Mouse (Mus musculus): ENCODE data around the gene Cyp11a1. TPM values are rescaled to one million over a fixed set of nuclear protein-coding genes. Genes with fewer than 3 reads are reported as not detected.

The Cyp11a1 gene
- polyA plus RNA-seq (2015; fragmentation: Nextera tagmentation; extraction: Ambion mirVana): 1.5 and 7.6 TPM in 2 replicates

- 80% methylated on average over 16 of the region's 16 CpGs for WGBS
- Histone ChIP-seq H3K9ac (ENCODE audit: low read length) (no peak within 1 kb of the TSS), H3K4me2 (ENCODE audit: low read depth, low read length) (no peak within 1 kb of the TSS), H3K4me3 (replicated peaks; ENCODE audit: low read length) (no peak within 1 kb of the TSS), H3K36me3 (ENCODE audit: control insufficient read depth, insufficient read depth, low read length) (no peaks in the 10 kb centered on the region), H3K27ac (ENCODE audit: low read length) (no peak within 1 kb of the TSS), H3K27me3 (ENCODE audit: control insufficient read depth, insufficient read depth, low read length) (no peaks in the 10 kb centered on the region), H3K4me1 (ENCODE audit: control insufficient read depth, insufficient read depth, low read length) (no peaks in the 10 kb centered on the region), H3K9me3 (replicated peaks; ENCODE audit: control insufficient read depth, low read length) (no peaks in the 10 kb centered on the region)
- no peak for ATAC-seq (ENCODE audit: insufficient read depth, low FRiP score)
Observed at GRCm38 (mm10) chr9:58005753-58006461, at the start of gene Cyp11a1. Cyp11a1 (plus strand) TSS chr9:58006411.

GRCm38 (mm10) chr9:57956838-57957236 is 49.4 kb upstream of the Cyp11a1 start:
- no peaks in the 10 kb centered on the region for H3K36me3 ChIP-seq (ENCODE audit: control insufficient read depth, insufficient read depth, low read length)
- H3K4me1 ChIP-seq (ENCODE audit: control insufficient read depth, insufficient read depth, low read length): peaks cover 7% of the 10 kb centered on the region; the same call in 1 of the 2 replicates
- WGBS: 64% methylated on average over 5 of the region's 5 CpGs
- no peaks in the 10 kb centered on the region for H3K27me3 ChIP-seq (ENCODE audit: control insufficient read depth, insufficient read depth, low read length)
- no peak overlapping the region for H3K4me2 ChIP-seq (ENCODE audit: low read depth, low read length)
- H3K9me3 ChIP-seq (replicated peaks; ENCODE audit: control insufficient read depth, low read length): no peaks in the 10 kb centered on the region
- H3K4me3 ChIP-seq (replicated peaks; ENCODE audit: low read length): no peak overlapping the region
- 0 out of 2 replicates have a peak overlapping the region, but pooled peaks have one; percentile 7 for H3K27ac ChIP-seq (ENCODE audit: low read length)
- H3K9ac ChIP-seq (ENCODE audit: low read length): no peak overlapping the region
- ATAC-seq (ENCODE audit: insufficient read depth, low FRiP score): peak; percentile 62

- Histone ChIP-seq H3K4me3 (replicated peaks; ENCODE audit: low read length) (no peak overlapping the region), H3K4me2 (ENCODE audit: low read depth, low read length) (no peak overlapping the region), H3K9me3 (replicated peaks; ENCODE audit: control insufficient read depth, low read length) (no peaks in the 10 kb centered on the region), H3K9ac (ENCODE audit: low read length) (no peak overlapping the region), H3K27ac (ENCODE audit: low read length) (no peak overlapping the region), H3K27me3 (ENCODE audit: control insufficient read depth, insufficient read depth, low read length) (no peaks in the 10 kb centered on the region), H3K36me3 (ENCODE audit: control insufficient read depth, insufficient read depth, low read length) (no peaks in the 10 kb centered on the region), H3K4me1 (ENCODE audit: control insufficient read depth, insufficient read depth, low read length) (peaks cover 7% of the 10 kb centered on the region; the same call in 1 of the 2 replicates)
- WGBS: 76% methylated on average over 1 of the region's 1 CpGs
- no peak for ATAC-seq (ENCODE audit: insufficient read depth, low FRiP score)
Observed at GRCm38 (mm10) chr9:57958615-57959014, 47.6 kb upstream of the Cyp11a1 start.

- Histone ChIP-seq H3K36me3 (ENCODE audit: control insufficient read depth, insufficient read depth, low read length) (no peaks in the 10 kb centered on the region), H3K9me3 (replicated peaks; ENCODE audit: control insufficient read depth, low read length) (no peaks in the 10 kb centered on the region), H3K4me1 (ENCODE audit: control insufficient read depth, insufficient read depth, low read length) (peaks cover 7% of the 10 kb centered on the region; the same call in 1 of the 2 replicates), H3K27ac (ENCODE audit: low read length) (no peak overlapping the region), H3K4me2 (ENCODE audit: low read depth, low read length) (no peak overlapping the region), H3K4me3 (replicated peaks; ENCODE audit: low read length) (no peak overlapping the region), H3K27me3 (ENCODE audit: control insufficient read depth, insufficient read depth, low read length) (no peaks in the 10 kb centered on the region), H3K9ac (ENCODE audit: low read length) (no peak overlapping the region)
- whole genome bisulfite sequencing: 48% methylated on average over 10 of the region's 10 CpGs
- ATAC-seq (ENCODE audit: insufficient read depth, low FRiP score): no peak
Observed at GRCm38 (mm10) chr9:57959399-57959798, 46.8 kb upstream of the Cyp11a1 start.

- H3K27ac ChIP-seq (ENCODE audit: low read length): no peak overlapping the region
- 79% methylated on average over 17 of the region's 17 CpGs for WGBS
- H3K27me3 ChIP-seq (ENCODE audit: control insufficient read depth, insufficient read depth, low read length): no peaks in the 10 kb centered on the region
- no peaks in the 10 kb centered on the region for H3K36me3 ChIP-seq (ENCODE audit: control insufficient read depth, insufficient read depth, low read length)
- no peak overlapping the region for H3K9ac ChIP-seq (ENCODE audit: low read length)
- peaks cover 7% of the 10 kb centered on the region; the same call in 1 of the 2 replicates for H3K4me1 ChIP-seq (ENCODE audit: control insufficient read depth, insufficient read depth, low read length)
- ATAC-seq (ENCODE audit: insufficient read depth, low FRiP score): no peak
- H3K4me2 ChIP-seq (ENCODE audit: low read depth, low read length): no peak overlapping the region
- H3K9me3 ChIP-seq (replicated peaks; ENCODE audit: control insufficient read depth, low read length): no peaks in the 10 kb centered on the region
- H3K4me3 ChIP-seq (replicated peaks; ENCODE audit: low read length): no peak overlapping the region
Observed at GRCm38 (mm10) chr9:57959886-57960866, 46.0 kb upstream of the Cyp11a1 start.

GRCm38 (mm10) chr9:57961226-57961625 is 45.0 kb upstream of the Cyp11a1 start:
- H3K9ac ChIP-seq (ENCODE audit: low read length): no peak overlapping the region
- 88% methylated on average over 15 of the region's 15 CpGs for WGBS
- H3K4me3 ChIP-seq (replicated peaks; ENCODE audit: low read length): no peak overlapping the region
- H3K36me3 ChIP-seq (ENCODE audit: control insufficient read depth, insufficient read depth, low read length): no peaks in the 10 kb centered on the region
- no peaks in the 10 kb centered on the region for H3K9me3 ChIP-seq (replicated peaks; ENCODE audit: control insufficient read depth, low read length)
- ATAC-seq (ENCODE audit: insufficient read depth, low FRiP score): no peak
- peaks cover 7% of the 10 kb centered on the region; the same call in 1 of the 2 replicates for H3K4me1 ChIP-seq (ENCODE audit: control insufficient read depth, insufficient read depth, low read length)
- H3K27me3 ChIP-seq (ENCODE audit: control insufficient read depth, insufficient read depth, low read length): no peaks in the 10 kb centered on the region
- no peak overlapping the region for H3K4me2 ChIP-seq (ENCODE audit: low read depth, low read length)
- no peak overlapping the region for H3K27ac ChIP-seq (ENCODE audit: low read length)

- no peak overlapping the region for H3K27ac ChIP-seq (ENCODE audit: low read length)
- H3K4me1 ChIP-seq (ENCODE audit: control insufficient read depth, insufficient read depth, low read length): peaks cover 7% of the 10 kb centered on the region; the same call in 1 of the 2 replicates
- WGBS: 49% methylated on average over 17 of the region's 17 CpGs
- H3K9ac ChIP-seq (ENCODE audit: low read length): no peak overlapping the region
- H3K36me3 ChIP-seq (ENCODE audit: control insufficient read depth, insufficient read depth, low read length): no peaks in the 10 kb centered on the region
- no peaks in the 10 kb centered on the region for H3K27me3 ChIP-seq (ENCODE audit: control insufficient read depth, insufficient read depth, low read length)
- no peak overlapping the region for H3K4me2 ChIP-seq (ENCODE audit: low read depth, low read length)
- H3K4me3 ChIP-seq (replicated peaks; ENCODE audit: low read length): no peak overlapping the region
- H3K9me3 ChIP-seq (replicated peaks; ENCODE audit: control insufficient read depth, low read length): no peaks in the 10 kb centered on the region
- no peak for ATAC-seq (ENCODE audit: insufficient read depth, low FRiP score)
Observed at GRCm38 (mm10) chr9:57961863-57962778, 44.1 kb upstream of the Cyp11a1 start.

GRCm38 (mm10) chr9:57963249-57963997 is 42.8 kb upstream of the Cyp11a1 start:
- Histone ChIP-seq H3K4me2 (ENCODE audit: low read depth, low read length) (no peak overlapping the region), H3K4me3 (replicated peaks; ENCODE audit: low read length) (no peak overlapping the region), H3K9me3 (replicated peaks; ENCODE audit: control insufficient read depth, low read length) (no peaks in the 10 kb centered on the region), H3K27ac (ENCODE audit: low read length) (no peak overlapping the region), H3K9ac (ENCODE audit: low read length) (no peak overlapping the region), H3K36me3 (ENCODE audit: control insufficient read depth, insufficient read depth, low read length) (no peaks in the 10 kb centered on the region), H3K4me1 (ENCODE audit: control insufficient read depth, insufficient read depth, low read length) (peaks cover 7% of the 10 kb centered on the region; the same call in 1 of the 2 replicates), H3K27me3 (ENCODE audit: control insufficient read depth, insufficient read depth, low read length) (no peaks in the 10 kb centered on the region)
- 87% methylated on average over 4 of the region's 4 CpGs for WGBS
- ATAC-seq (ENCODE audit: insufficient read depth, low FRiP score): no peak
